Mouse (Mus musculus) cerebellum, adult 2 months (tissue): ENCODE results near the gene Olfr1158. TPM values are rescaled to one million over a fixed set of nuclear protein-coding genes. Genes with fewer than 3 reads are reported as not detected.
"Not testable (repeated sequence)": the region's sequence is repeated elsewhere in the genome, so short reads cannot be mapped to it uniquely, and the experiment has no call there.

Experiments
- DNase-seq, 2 experiments: peaks; one replicate each; pipeline ENCODE4 v3.0.0; 2021
- H3K27ac ChIP-seq: fragments of 200-500 bp; 2 replicates; pipeline ENCODE4 v1.5.1; 2012; ENCODE audit warnings: low read length, control low read depth, inconsistent platforms; ENCODE audit not compliant: insufficient read depth
- H3K27me3 ChIP-seq: fragments of 200-500 bp; 2 replicates; pipeline ENCODE4 v1.6.1; 2012; ENCODE audit warnings: inconsistent platforms, mild to moderate bottlenecking, low read length, moderate library complexity; ENCODE audit not compliant: control insufficient read depth, insufficient read depth
- H3K4me1 ChIP-seq: fragments of 200-500 bp; 2 replicates; pipeline ENCODE4 v1.6.1; 2011; ENCODE audit warnings: low read length; ENCODE audit not compliant: control insufficient read depth, insufficient read depth
- H3K4me3 ChIP-seq: fragments of 200-500 bp; replicated peaks from 2 replicates; pipeline ENCODE3; 2011; ENCODE audit warnings: mild to moderate bottlenecking, low read depth, low read length, control low read depth; ENCODE audit not compliant: insufficient read depth
- CTCF ChIP-seq: fragments of 200-500 bp; IDR thresholded peaks from 2 replicates; pipeline ENCODE4 v1.5.1; 2011; ENCODE audit warnings: low read depth, mild to moderate bottlenecking, control low read depth, low read length, moderate library complexity, borderline replicate concordance; ENCODE audit not compliant: insufficient read depth
- POLR2A ChIP-seq: fragments of 200-500 bp; IDR thresholded peaks from 2 replicates; pipeline ENCODE4 v1.6.1; 2011; ENCODE audit warnings: low read length, control low read depth, borderline replicate concordance; ENCODE audit not compliant: insufficient read depth
- WGBS: fragments of 180-500 bp; shearing (Covaris S2); methylation state at CpG from one replicate; pipeline ENCODE4 v1.1.7; 2018; 5-methylcytosine and 5-hydroxymethylcytosine counted together
- polyA plus RNA-seq: library from polyadenylated mRNA; depleted of rRNA; stranded (reverse); fragments of >200 nt; gene quantifications from 2 replicates; pipeline ENCODE4 v1.2.3, GENCODE M21; 2012; rRNA removed

The Olfr1158 gene
- not detected in 2 replicates for polyA plus RNA-seq

DNA sequence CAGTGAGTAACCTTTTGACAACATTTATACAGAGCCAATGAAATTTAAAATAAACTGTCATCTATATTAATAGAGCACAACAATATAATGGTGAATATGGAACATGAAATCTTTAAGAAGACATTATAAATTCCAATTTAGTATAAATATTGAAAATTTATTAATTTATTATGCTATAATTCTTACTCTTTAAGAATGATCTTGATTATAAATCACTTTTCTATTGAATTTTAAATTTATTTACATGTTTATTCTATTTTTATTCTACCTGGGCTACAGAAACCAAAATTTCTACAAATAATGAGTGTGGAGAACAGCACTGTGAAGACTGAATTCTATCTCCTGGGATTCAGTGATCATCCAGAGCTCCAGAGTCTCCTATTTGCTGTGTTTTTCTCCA is at the start of gene Olfr1158:
TSS of gene Olfr1158 (plus strand) at position 301 of the 400 bp plus-strand sequence.
- no peaks in the 10 kb centered on the region for H3K27me3 ChIP-seq
- no peak for TF ChIP-seq POLR2A
- TF ChIP-seq CTCF = no peak
- DNase-seq = no peak
- no peaks in the 10 kb centered on the region for H3K4me1 ChIP-seq
- H3K27ac ChIP-seq = no peak within 1 kb of the TSS
- no peak within 1 kb of the TSS for H3K4me3 ChIP-seq

DNA sequence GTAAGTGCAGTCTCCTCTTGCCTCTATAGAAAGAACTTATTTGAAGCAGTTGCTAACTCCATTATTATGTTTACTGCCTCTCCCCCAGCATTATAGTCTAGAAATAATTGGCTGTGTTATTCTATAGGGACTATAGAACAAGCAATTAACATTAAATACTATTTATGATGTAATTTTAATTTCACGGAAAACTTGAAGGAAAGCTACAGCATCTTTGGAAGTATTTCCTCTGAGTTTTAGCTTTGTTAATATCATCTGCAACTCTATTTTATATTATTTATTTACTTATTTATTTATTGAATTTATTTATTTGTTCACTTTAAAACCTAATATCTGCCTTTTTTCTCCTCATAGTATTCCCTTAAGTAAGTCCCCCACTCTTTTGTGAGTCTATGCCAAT is 44.9 kb upstream of the Olfr1158 start, which contains the start of gene Olfr1155:
TSS of gene Olfr1155 (minus strand) at position 101 of the 400 bp plus-strand sequence.
- no peak for DNase-seq
- 97% methylated on average over 1 of the region's 1 CpGs for WGBS
- no peak within 1 kb of the TSS for H3K4me3 ChIP-seq
- no peaks in the 10 kb centered on the region for H3K27me3 ChIP-seq
- no peaks in the 10 kb centered on the region for H3K4me1 ChIP-seq
- H3K27ac ChIP-seq = no peak within 1 kb of the TSS
- TF ChIP-seq POLR2A (no peak), CTCF (no peak)

DNA sequence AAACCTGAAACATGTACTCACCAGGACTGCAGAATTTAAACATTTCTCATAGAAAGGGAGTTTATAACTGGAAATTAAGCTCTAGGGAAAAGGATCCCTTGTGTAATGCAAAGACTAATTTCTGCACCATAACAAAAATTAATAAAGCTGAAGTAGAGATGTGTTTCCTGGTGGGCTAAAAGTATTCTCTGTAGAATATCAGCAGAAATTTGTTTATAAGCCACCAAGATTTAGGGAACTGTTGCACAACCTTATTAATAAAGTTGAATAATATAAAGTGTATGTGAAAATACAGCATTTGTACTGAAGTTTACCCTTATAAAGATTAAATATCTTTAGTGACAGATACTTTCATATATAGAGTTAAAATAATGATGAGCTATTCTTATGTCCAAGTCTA is 36.9 kb upstream of the Olfr1158 start, which contains the start of gene Olfr1156:
TSS of gene Olfr1156 (minus strand) at position 101 of the 400 bp plus-strand sequence.
- Histone ChIP-seq H3K4me3 (no peak within 1 kb of the TSS), H3K27ac (no peak within 1 kb of the TSS), H3K27me3 (no peaks in the 10 kb centered on the region), H3K4me1 (no peaks in the 10 kb centered on the region)
- no peak for DNase-seq
- TF ChIP-seq POLR2A (no peak), CTCF (no peak)

DNA sequence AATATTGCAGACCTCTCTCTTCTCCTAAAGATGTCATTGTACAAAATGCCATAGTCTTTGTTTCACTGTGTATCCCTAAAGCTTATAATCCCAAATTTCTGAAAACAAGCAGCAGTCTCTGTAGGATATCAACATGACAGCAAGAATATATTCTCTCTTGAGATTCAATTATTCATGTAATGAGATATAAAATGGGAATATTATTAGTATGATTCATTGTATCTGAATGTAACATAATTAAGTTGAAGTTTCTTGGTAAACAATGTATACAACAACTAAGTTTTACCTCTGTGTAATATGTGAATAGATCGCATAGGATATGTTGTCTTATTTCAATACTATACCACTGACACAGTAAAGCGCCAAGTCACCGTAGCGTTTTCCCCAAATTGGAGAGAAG is 21.7 kb upstream of the Olfr1158 start, which contains the start of gene Olfr1157:
TSS of gene Olfr1157 (minus strand) at position 101 of the 400 bp plus-strand sequence.
- Histone ChIP-seq H3K27ac (no peak within 1 kb of the TSS), H3K27me3 (no peaks in the 10 kb centered on the region), H3K4me3 (no peak within 1 kb of the TSS), H3K4me1 (no peaks in the 10 kb centered on the region)
- no peak for DNase-seq
- no peak for TF ChIP-seq POLR2A
- no peak for TF ChIP-seq CTCF
- 98% methylated on average over 4 of the region's 4 CpGs for WGBS

DNA sequence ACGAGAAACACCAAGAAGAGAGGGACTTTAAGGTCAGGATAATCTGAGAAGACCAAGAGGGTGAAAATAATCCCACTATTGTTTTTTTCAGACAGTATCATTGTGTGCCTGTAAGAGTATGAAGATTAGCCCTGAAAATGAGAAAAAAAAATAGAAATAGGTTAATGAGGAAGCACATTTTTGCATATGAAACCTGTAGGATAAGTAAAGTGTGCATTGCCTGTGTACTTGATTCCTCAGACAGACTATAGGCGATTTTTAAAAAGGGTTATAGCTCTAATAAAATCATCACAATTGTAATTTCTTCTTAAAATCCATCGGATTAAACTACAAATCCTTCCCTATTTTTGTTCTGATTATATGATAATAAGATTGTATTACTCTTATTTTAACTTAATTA is 15.3 kb upstream of the Olfr1158 start, which contains the start of gene Olfr74:
TSS of gene Olfr74 (minus strand) at position 101 of the 400 bp plus-strand sequence.
- H3K27ac ChIP-seq = no peak within 1 kb of the TSS
- H3K27me3 ChIP-seq = no peaks in the 10 kb centered on the region
- H3K4me1 ChIP-seq = no peaks in the 10 kb centered on the region
- no peak within 1 kb of the TSS for H3K4me3 ChIP-seq
- TF ChIP-seq CTCF (no peak), POLR2A (no peak)
- 71% methylated on average over 3 of the region's 3 CpGs for WGBS
- no peak for DNase-seq

DNA sequence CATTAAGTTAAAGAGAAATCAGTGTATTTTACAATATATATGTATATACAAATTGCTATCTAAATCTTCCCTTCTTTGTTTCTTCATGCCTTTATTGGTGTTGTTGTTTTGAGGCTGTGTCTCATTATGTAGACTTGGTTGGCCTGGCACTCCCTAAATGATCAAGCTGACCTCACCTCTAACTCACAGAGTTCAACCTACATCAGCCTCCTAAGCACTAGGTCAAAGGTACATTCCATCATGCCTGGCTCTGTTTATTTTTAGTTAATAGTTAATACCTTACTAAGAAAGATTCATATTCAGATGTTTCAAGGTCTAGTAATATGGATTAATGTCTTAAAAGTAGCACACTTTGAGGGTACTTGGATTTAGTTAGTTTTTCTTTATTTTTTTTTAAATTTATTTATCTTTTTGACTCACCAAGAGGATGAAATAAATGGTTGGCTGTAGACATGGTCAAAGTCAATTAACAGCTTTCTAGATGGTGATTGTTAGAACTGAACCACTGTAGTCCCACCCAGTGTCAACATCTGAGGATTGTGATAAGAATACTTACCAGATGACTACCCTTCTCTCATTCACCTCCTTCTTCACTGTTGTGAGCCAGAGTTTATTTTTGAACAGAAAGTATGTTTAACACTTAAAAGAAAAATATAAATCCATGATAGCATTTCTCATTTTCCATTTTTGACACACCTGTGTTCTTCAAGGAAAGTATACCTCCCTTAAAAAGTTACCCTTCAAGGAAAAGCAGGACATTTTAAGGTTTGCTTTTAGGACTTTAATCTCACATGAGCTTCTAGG is 17.8 kb downstream of the Olfr1158 start, which contains the start of gene Olfr1160:
TSS of gene Olfr1160 (minus strand) at position 754 of the 804 bp plus-strand sequence.
- H3K4me3 ChIP-seq = no peak within 1 kb of the TSS
- no peak for TF ChIP-seq POLR2A
- TF ChIP-seq CTCF = no peak
- no peak within 1 kb of the TSS for H3K27ac ChIP-seq
- no peaks in the 10 kb centered on the region for H3K27me3 ChIP-seq
- no peaks in the 10 kb centered on the region for H3K4me1 ChIP-seq
- DNase-seq = no peak

DNA sequence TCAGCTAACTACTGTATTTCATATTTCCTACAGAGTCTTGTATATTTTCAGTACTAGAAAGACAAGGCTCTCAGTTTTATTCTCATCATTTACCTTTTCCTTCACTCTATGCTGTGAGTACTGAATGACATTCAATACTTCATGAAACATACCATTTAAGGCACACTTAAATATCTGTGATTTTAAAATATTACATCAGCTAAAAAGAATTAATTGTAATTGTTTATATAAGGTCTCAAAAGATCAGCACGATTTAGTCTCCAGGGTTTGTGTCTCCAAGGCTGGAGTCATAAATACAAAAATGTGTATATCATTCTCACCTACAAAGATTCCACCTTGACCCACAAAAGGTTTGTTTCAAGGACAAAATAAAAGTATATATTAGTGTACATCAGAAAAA is 32.6 kb downstream of the Olfr1158 start, which contains the start of gene Olfr1161:
TSS of gene Olfr1161 (plus strand) at position 301 of the 400 bp plus-strand sequence.
- H3K27ac ChIP-seq, H3K27me3 ChIP-seq, H3K4me1 ChIP-seq, DNase-seq, H3K4me3 ChIP-seq: not testable (repeated sequence)
- 84% methylated on average over 1 of the region's 1 CpGs for WGBS

DNA sequence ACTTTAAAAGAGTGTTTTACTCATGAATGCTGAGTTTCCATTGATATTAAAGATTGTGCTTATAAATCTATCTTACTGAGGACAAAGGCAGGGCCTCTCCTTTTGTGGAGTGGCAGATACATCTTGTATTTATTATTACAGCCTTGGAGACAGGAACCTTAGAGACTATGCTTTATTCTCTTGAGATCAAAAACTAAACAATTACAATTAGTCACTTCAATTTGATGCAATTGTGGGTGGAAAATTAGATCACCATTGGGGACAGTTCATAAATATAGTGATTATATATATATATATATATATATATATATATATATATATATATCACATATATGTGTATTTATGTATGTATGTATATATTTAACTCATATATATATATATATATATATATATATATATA is 47.7 kb downstream of the Olfr1158 start, which contains the start of gene Olfr73:
TSS of gene Olfr73 (minus strand) at position 101 of the 400 bp plus-strand sequence.
- Histone ChIP-seq H3K4me1 (no peaks in the 10 kb centered on the region), H3K27me3 (no peaks in the 10 kb centered on the region), H3K4me3 (no peak within 1 kb of the TSS), H3K27ac (no peak within 1 kb of the TSS)
- DNase-seq = no peak
- TF ChIP-seq POLR2A = no peak

Other genes with a start within 250 kb of the Olfr1158 start
- gene Olfr1140, start 246.4 kb upstream of the Olfr1158 start, polyA plus RNA-seq = not detected in 2 replicates
- not detected in 2 replicates for gene Olfr1141, start 236.1 kb upstream of the Olfr1158 start, polyA plus RNA-seq
- gene Olfr152, start 210.6 kb upstream of the Olfr1158 start, polyA plus RNA-seq = not detected in 2 replicates
- not detected in 2 replicates for gene Olfr1143, start 189.5 kb upstream of the Olfr1158 start, polyA plus RNA-seq
- gene Olfr1145, start 180.3 kb upstream of the Olfr1158 start, polyA plus RNA-seq = not detected in 2 replicates
- gene Olfr1148, start 159.6 kb upstream of the Olfr1158 start, polyA plus RNA-seq = not detected in 2 replicates
- gene Olfr1150-ps1, start 146.1 kb upstream of the Olfr1158 start, polyA plus RNA-seq = not detected in 2 replicates
- gene Olfr1151, start 134.3 kb upstream of the Olfr1158 start, polyA plus RNA-seq = not detected in 2 replicates
- not detected in 2 replicates for gene Olfr1152, start 123.6 kb upstream of the Olfr1158 start, polyA plus RNA-seq
- not detected in 2 replicates for gene Olfr1153, start 95.2 kb upstream of the Olfr1158 start, polyA plus RNA-seq
- gene Olfr1154, start 84.9 kb upstream of the Olfr1158 start, polyA plus RNA-seq = not detected in 2 replicates
- gene Olfr1155, start 45.0 kb upstream of the Olfr1158 start, polyA plus RNA-seq = not detected in 2 replicates
- gene Olfr1156, start 37.0 kb upstream of the Olfr1158 start, polyA plus RNA-seq = not detected in 2 replicates
- gene Olfr1157, start 21.8 kb upstream of the Olfr1158 start, polyA plus RNA-seq = not detected in 2 replicates
- gene Olfr74, start 15.4 kb upstream of the Olfr1158 start, polyA plus RNA-seq = not detected in 2 replicates
- gene Olfr1160, start 18.2 kb downstream of the Olfr1158 start, polyA plus RNA-seq = not detected in 2 replicates
- not detected in 2 replicates for gene Olfr1161, start 32.7 kb downstream of the Olfr1158 start, polyA plus RNA-seq
- not detected in 2 replicates for gene Olfr73, start 47.6 kb downstream of the Olfr1158 start, polyA plus RNA-seq
- gene Olfr1162, start 61.0 kb downstream of the Olfr1158 start, polyA plus RNA-seq = not detected in 2 replicates
- gene Olfr1163, start 81.7 kb downstream of the Olfr1158 start, polyA plus RNA-seq = not detected in 2 replicates
- not detected in 2 replicates for gene Olfr1164, start 103.9 kb downstream of the Olfr1158 start, polyA plus RNA-seq
- not detected in 2 replicates for gene Olfr1166, start 138.2 kb downstream of the Olfr1158 start, polyA plus RNA-seq
- gene Olfr1167, start 165.1 kb downstream of the Olfr1158 start, polyA plus RNA-seq = not detected in 2 replicates
- gene Olfr1168, start 191.8 kb downstream of the Olfr1158 start, polyA plus RNA-seq = not detected in 2 replicates
- gene Olfr1170, start 238.2 kb downstream of the Olfr1158 start, polyA plus RNA-seq = not detected in 2 replicates